Mouse (Mus musculus) hindbrain, embryonic 13.5 days (tissue): Measurements from ENCODE around the gene Gm17349. TPM values are rescaled to one million over a fixed set of nuclear protein-coding genes. Genes with fewer than 3 reads are reported as not detected.
A peak's percentile ranks its signal among the peaks of the same experiment; 100 is the strongest.

Experiments used
- ATAC-seq: fragments of 200-750 bp; cut with Nextera tagmentation; 2 replicates; pipeline ENCODE4 v1.8.0; 2017; ENCODE audit warnings: moderate TSS enrichment; ENCODE audit not compliant: low FRiP score
- H3K27ac ChIP-seq: fragments of 300-500 bp; sonication (generic); 2 replicates; pipeline ENCODE4 v1.5.1; 2015; ENCODE audit warnings: inconsistent platforms, mild to moderate bottlenecking, moderate library complexity
- H3K27me3 ChIP-seq: fragments of 300-500 bp; sonication (generic); 2 replicates; pipeline ENCODE4 v1.6.1; 2015; ENCODE audit warnings: mild to moderate bottlenecking, inconsistent platforms
- H3K36me3 ChIP-seq: fragments of 300-500 bp; sonication (generic); 2 replicates; pipeline ENCODE4 v1.6.1; 2015; ENCODE audit warnings: mild to moderate bottlenecking, inconsistent platforms
- H3K4me1 ChIP-seq: fragments of 300-500 bp; sonication (generic); replicated peaks from 2 replicates; pipeline ENCODE4 v1.6.1; 2015; ENCODE audit warnings: inconsistent platforms
- H3K4me2 ChIP-seq: fragments of 300-500 bp; sonication (generic); 2 replicates; pipeline ENCODE4 v1.6.1; 2015; ENCODE audit warnings: inconsistent platforms, mild to moderate bottlenecking, moderate library complexity
- H3K4me3 ChIP-seq: fragments of 300-500 bp; sonication (generic); 2 replicates; pipeline ENCODE4 v1.5.1; 2015; ENCODE audit warnings: mild to moderate bottlenecking, inconsistent platforms
- H3K9ac ChIP-seq: fragments of 300-500 bp; sonication (generic); 2 replicates; pipeline ENCODE4 v1.6.1; 2015; ENCODE audit warnings: mild to moderate bottlenecking, inconsistent platforms
- H3K9me3 ChIP-seq: fragments of 300-500 bp; sonication (generic); 2 replicates; pipeline ENCODE4 v1.6.1; 2016; ENCODE audit warnings: inconsistent platforms
- WGBS: fragments of 180-500 bp; shearing (Covaris S2); methylation state at CpG from one replicate; pipeline ENCODE4 v1.1.7; 2015; 5-methylcytosine and 5-hydroxymethylcytosine counted together
- polyA plus RNA-seq: library from polyadenylated mRNA; unstranded; fragments of >200 nt; fragmentation: Nextera tagmentation; extraction: Ambion mirVana; gene quantifications from 2 replicates; pipeline ENCODE4 v1.2.1, GENCODE M21; 2015

The Gm17349 gene
- polyA plus RNA-seq, 1 experiment from 2014 or later: not detected

DNA sequence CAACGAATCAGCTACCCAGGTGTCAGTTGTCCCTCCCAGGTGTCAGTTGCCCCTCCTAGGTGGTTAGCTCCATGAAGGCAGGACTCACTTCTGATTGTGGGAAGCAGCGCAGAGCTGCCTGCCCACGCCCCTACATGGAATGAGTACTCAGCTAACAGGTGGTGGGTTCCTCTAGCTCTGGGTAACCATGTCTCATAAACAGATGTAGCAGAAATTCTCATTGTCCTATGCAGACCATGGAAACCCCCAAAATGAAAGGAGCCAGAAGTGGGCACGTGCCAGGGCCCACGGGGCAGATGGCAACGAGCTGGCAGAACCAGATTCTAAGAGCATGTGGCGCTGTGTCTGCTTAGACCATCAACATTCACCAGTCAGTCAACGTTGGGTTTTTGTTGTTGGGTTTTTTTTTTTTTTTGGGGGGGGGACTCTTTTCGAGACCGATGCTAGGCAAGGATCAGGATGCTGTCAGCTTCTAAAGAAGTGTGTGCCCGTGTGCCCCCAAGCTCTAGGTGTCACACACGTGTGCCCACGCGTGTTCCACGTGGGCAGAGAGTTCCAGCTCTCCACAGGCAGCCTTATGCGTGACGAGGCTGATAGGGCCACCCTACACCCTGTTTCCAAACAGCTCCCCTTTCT lies 41.2 kb downstream of the Gm17349 start:
- Histone ChIP-seq H3K36me3 (no peaks in the 10 kb centered on the region), H3K4me1 (peaks cover 47% of the 10 kb centered on the region), H3K9me3 (no peaks in the 10 kb centered on the region), H3K27me3 (no peaks in the 10 kb centered on the region), H3K27ac (peak overlapping the region; percentile 95), H3K4me2 (peak overlapping the region; percentile 65), H3K4me3 (peak overlapping the region; percentile 40), H3K9ac (peak overlapping the region; percentile 73)
- ATAC-seq: peak; percentile 26; the same call in 1 of the 2 replicates
- 5% methylated on average over 17 of the region's 17 CpGs for WGBS

GRCm38 (mm10) chr15:99662371-99662770 lies 42.9 kb downstream of the Gm17349 start:
- no peak for ATAC-seq
- H3K4me1 ChIP-seq: peaks cover 39% of the 10 kb centered on the region
- no peak overlapping the region for H3K4me3 ChIP-seq
- no peaks in the 10 kb centered on the region for H3K36me3 ChIP-seq
- H3K4me2 ChIP-seq: no peak overlapping the region
- no peaks in the 10 kb centered on the region for H3K9me3 ChIP-seq
- H3K27ac ChIP-seq: peak overlapping the region; percentile 69
- 65% methylated on average over 7 of the region's 7 CpGs for WGBS
- H3K27me3 ChIP-seq: no peaks in the 10 kb centered on the region
- no peak overlapping the region for H3K9ac ChIP-seq

- Histone ChIP-seq H3K9ac (no peak overlapping the region), H3K4me2 (no peak overlapping the region), H3K4me3 (no peak overlapping the region), H3K27ac (no peak overlapping the region), H3K36me3 (no peaks in the 10 kb centered on the region), H3K4me1 (peaks cover 37% of the 10 kb centered on the region), H3K27me3 (no peaks in the 10 kb centered on the region), H3K9me3 (no peaks in the 10 kb centered on the region)
- no peak for ATAC-seq
- 93% methylated on average over 15 of the region's 15 CpGs for WGBS
Observed at GRCm38 (mm10) chr15:99661121-99661830, 44.0 kb downstream of the Gm17349 start.

DNA sequence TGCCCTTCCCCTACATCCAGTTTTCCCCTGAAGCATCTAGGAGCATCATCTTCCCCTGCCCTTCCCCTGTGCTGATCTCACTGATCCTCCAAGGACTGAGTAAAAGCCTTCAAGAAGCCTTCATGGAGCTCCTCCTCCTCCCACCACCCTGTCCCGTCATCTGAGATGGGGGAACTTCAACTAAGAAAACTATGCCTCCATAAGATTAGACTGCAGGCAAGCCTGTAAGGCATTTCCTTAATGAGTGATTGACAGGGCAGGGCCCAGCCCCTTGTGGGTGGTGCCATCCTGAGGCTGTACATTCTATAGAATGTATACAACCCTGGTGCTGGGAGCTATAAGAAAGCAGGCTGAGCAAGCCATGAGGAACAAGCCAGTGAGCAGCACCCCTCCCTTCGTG lies 46.9 kb downstream of the Gm17349 start:
- no peak overlapping the region for H3K4me2 ChIP-seq
- no peak overlapping the region for H3K4me3 ChIP-seq
- H3K36me3 ChIP-seq: no peaks in the 10 kb centered on the region
- peaks cover 37% of the 10 kb centered on the region for H3K4me1 ChIP-seq
- WGBS: 65% methylated on average over 2 of the region's 2 CpGs
- no peak overlapping the region for H3K27ac ChIP-seq
- H3K9ac ChIP-seq: no peak overlapping the region
- no peaks in the 10 kb centered on the region for H3K9me3 ChIP-seq
- ATAC-seq: no peak
- peaks cover 11% of the 10 kb centered on the region for H3K27me3 ChIP-seq

GRCm38 (mm10) chr15:99655956-99656355 lies 49.3 kb downstream of the Gm17349 start:
- H3K4me3 ChIP-seq: no peak overlapping the region
- H3K4me2 ChIP-seq: peak overlapping the region; percentile 29; the same call in 1 of the 2 replicates
- ATAC-seq: no peak
- peaks cover 40% of the 10 kb centered on the region for H3K4me1 ChIP-seq
- H3K27me3 ChIP-seq: peaks cover 11% of the 10 kb centered on the region
- WGBS: 24% methylated on average over 9 of the region's 9 CpGs
- no peaks in the 10 kb centered on the region for H3K9me3 ChIP-seq
- peak overlapping the region; percentile 77 for H3K27ac ChIP-seq
- no peaks in the 10 kb centered on the region for H3K36me3 ChIP-seq
- H3K9ac ChIP-seq: no peak overlapping the region

DNA sequence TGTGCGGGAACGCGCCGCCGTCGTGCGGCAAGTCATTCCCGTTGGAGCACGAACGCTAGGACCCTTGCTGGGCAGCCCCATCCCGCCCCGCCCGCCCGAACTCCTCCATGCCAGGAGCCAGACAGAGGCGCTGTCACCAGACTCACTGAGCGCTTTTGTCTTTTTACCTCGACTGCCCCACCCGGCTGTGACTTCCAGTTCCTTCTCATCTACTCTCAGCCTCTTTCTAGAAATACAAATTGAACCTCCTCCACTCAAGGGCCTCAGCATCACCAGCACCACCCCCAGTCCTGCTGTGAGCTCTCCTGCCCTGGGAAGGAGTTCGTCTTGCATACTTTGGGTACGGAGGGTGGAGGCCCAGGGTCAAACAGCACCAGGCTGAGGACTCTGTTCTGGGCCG lies 51.4 kb downstream of the Gm17349 start:
- Histone ChIP-seq H3K27me3 (peaks cover 11% of the 10 kb centered on the region), H3K27ac (peak overlapping the region; percentile 30; the same call in 1 of the 2 replicates), H3K4me3 (peak overlapping the region; percentile 20), H3K36me3 (no peaks in the 10 kb centered on the region), H3K9me3 (no peaks in the 10 kb centered on the region), H3K9ac (peak overlapping the region; percentile 49), H3K4me2 (peak overlapping the region; percentile 46), H3K4me1 (peaks cover 60% of the 10 kb centered on the region)
- WGBS: 4% methylated on average over 21 of the region's 21 CpGs
- no peak for ATAC-seq

- Histone ChIP-seq H3K4me2 (peak overlapping the region; percentile 46), H3K9ac (no peak overlapping the region; the same call in 1 of the 2 replicates), H3K4me1 (peaks cover 65% of the 10 kb centered on the region)
Observed at GRCm38 (mm10) chr15:99653291-99653690, 52.0 kb downstream of the Gm17349 start.

More at GRCm38 (mm10) chr15:99653291-99653690, 52.0 kb downstream of the Gm17349 start:
- Histone ChIP-seq H3K27ac (no peak overlapping the region), H3K9me3 (no peaks in the 10 kb centered on the region), H3K36me3 (no peaks in the 10 kb centered on the region), H3K4me3 (peak overlapping the region; percentile 20; the same call in 1 of the 2 replicates), H3K27me3 (peaks cover 11% of the 10 kb centered on the region)
- 8% methylated on average over 8 of the region's 8 CpGs for whole genome bisulfite sequencing
- ATAC-seq: no peak

Other genes starting within 250 kb of the Gm17349 start
- 12.3 and 13.6 TPM in 2 replicates for gene Nckap5l, start 247.7 kb downstream of the Gm17349 start, polyA plus RNA-seq
- gene Bcdin3d, start 230.8 kb downstream of the Gm17349 start, polyA plus RNA-seq: 22.6 and 23.4 TPM in 2 replicates
- gene Faim2, start 177.3 kb downstream of the Gm17349 start, polyA plus RNA-seq: 16.5 and 16.6 TPM in 2 replicates
- gene Aqp2, start 126.4 kb downstream of the Gm17349 start, polyA plus RNA-seq: not detected in 2 replicates
- 2.1 and 2.5 TPM in 2 replicates for gene Aqp5, start 114.7 kb downstream of the Gm17349 start, polyA plus RNA-seq
- gene Aqp6, start 104.1 kb downstream of the Gm17349 start, polyA plus RNA-seq: 2.6 and 3.2 TPM in 2 replicates
- gene Racgap1, start 53.8 kb downstream of the Gm17349 start, polyA plus RNA-seq: 97.6 and 102 TPM in 2 replicates
- gene Asic1, start 35.1 kb downstream of the Gm17349 start, polyA plus RNA-seq: 58.3 and 63.0 TPM in 2 replicates
- gene Smarcd1, start 3.4 kb downstream of the Gm17349 start, polyA plus RNA-seq: 134 and 145 TPM in 2 replicates
- 1.6 and 2.1 TPM in 2 replicates for gene Gpd1, start 12.0 kb upstream of the Gm17349 start, polyA plus RNA-seq
- 160 and 174 TPM in 2 replicates for gene Cox14, start 20.1 kb upstream of the Gm17349 start, polyA plus RNA-seq
- gene Cers5, start 67.4 kb upstream of the Gm17349 start, polyA plus RNA-seq: 73.6 and 74.3 TPM in 2 replicates
- 20.6 and 20.9 TPM in 2 replicates for gene Lima1, start 170.0 kb upstream of the Gm17349 start, polyA plus RNA-seq